1 mouse cellular context compared by ENCODE assay signal in genomic region chr1:151258090-151258954, GRCm38 (mm10).
TF ChIP-seq lines count a peak whose summit lies in the region.

No protein-coding gene starts in this region.

TF ChIP-seq in CH12.LX, 34 proteins besides CTCF, POLR2A, EP300 and RAD21 (continued from another document):
- TF ChIP-seq NRF1 (IDR thresholded peaks at IDR 0.05; ENCODE audit: low read depth, low read length) = no peak
- TF ChIP-seq MYC (IDR thresholded peaks at IDR 0.05; ENCODE audit: low read depth, low read length) = no peak
- TF ChIP-seq MAFK (IDR thresholded peaks at IDR 0.05; ENCODE audit: insufficient replicate concordance, low read length) = no peak
- TF ChIP-seq USF2 (conservative IDR thresholded peaks at IDR 0.05; ENCODE audit: low read depth, low read length) = no peak
- TF ChIP-seq ZMIZ1 (IDR thresholded peaks at IDR 0.05; ENCODE audit: low read depth, low read length) = no peak
- no peak for TF ChIP-seq PAX5 (IDR thresholded peaks at IDR 0.05; ENCODE audit: low read length)
- TF ChIP-seq USF1 (IDR thresholded peaks at IDR 0.05; ENCODE audit: low read depth, low read length) = no peak
